Comparison of ENCODE assay signal across 9 mouse cellular contexts in the genomic region with DNA sequence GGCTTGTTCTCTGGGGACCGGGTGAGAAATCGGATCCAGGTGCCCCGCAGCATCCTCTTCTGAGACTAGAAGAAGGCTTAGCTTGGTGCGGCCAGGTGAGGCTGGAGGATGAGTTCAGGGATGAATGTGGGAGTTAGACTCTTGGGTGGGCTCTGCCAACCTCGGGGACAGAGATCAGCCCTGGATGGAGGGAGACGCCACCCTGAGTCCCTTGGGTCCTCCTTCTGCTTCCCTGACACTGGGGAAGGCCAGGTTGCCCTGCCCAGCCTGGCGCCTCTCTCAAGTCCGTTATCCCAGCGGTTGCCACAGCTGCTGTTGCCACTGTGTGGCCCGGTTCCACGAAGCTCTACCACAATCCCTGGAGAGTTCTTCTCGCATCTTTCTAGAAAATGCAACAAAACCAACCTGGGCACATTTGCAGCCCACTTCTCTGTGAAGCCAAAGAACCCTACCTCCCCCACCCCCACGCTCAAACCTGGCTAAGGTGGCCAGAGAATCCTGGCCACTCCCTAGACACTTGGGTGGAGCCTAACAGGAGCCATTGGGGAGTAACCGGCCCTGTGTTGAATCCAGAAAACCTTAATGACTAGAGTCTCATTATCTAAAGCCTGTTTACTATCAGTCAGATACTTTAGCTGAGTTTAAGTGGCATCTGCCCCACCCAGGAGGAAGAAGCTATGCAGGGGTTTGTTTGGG. TPM values are rescaled to one million over a fixed set of nuclear protein-coding genes. Genes with fewer than 3 reads are reported as not detected.
A peak's percentile ranks its signal among the peaks of the same experiment; 100 is the strongest.
DNase-seq lines count a peak whose midpoint lies in the region; ATAC-seq and TF ChIP-seq lines count a peak whose summit lies in the region.
"Had no signal": no experiment of that assay in that cellular context is flagged by ENCODE, and none has a peak within 500 bp of the region (broad histone marks: within the 10 kb centered on the region; RNA-seq: fewer than 3 reads in every experiment).

No protein-coding gene starts in this region.

- peak overlapping the region; percentile 35; the same call in 1 of the 2 replicates for H3K9ac ChIP-seq in kidney, embryonic 15.5 days
- peak overlapping the region; percentile 54 for H3K9ac ChIP-seq in embryonic facial prominence, embryonic 12.5 days
- H3K9ac ChIP-seq in hindbrain, postnatal 0 days (replicated peaks; ENCODE audit: low read length), result peak overlapping the region; percentile 74
- peak overlapping the region; percentile 70 for H3K9ac ChIP-seq in neural tube, embryonic 12.5 days

- H3K4me1 ChIP-seq in kidney, embryonic 15.5 days, result peaks cover 9% of the 10 kb centered on the region
- H3K4me1 ChIP-seq in embryonic facial prominence, embryonic 12.5 days, result peaks cover 3% of the 10 kb centered on the region; the same call in 1 of the 2 replicates
- 0 out of 2 replicates have a peak, but pooled peaks cover 4% of the 10 kb centered on the region for H3K4me1 ChIP-seq in hindbrain, postnatal 0 days (ENCODE audit: insufficient read depth, low read length)
- H3K4me1 ChIP-seq in neural tube, embryonic 12.5 days, result peaks cover 5% of the 10 kb centered on the region

- no peaks in the 10 kb centered on the region for H3K9me3 ChIP-seq in kidney, embryonic 15.5 days (replicated peaks)
- no peaks in the 10 kb centered on the region for H3K9me3 ChIP-seq in embryonic facial prominence, embryonic 12.5 days
- H3K9me3 ChIP-seq in hindbrain, postnatal 0 days (ENCODE audit: low read length), result no peaks in the 10 kb centered on the region
- H3K9me3 ChIP-seq in neural tube, embryonic 12.5 days, result no peaks in the 10 kb centered on the region

- H3K27ac ChIP-seq in kidney, embryonic 15.5 days, result no peak overlapping the region
- H3K27ac ChIP-seq in embryonic facial prominence, embryonic 12.5 days, result no peak overlapping the region
- H3K27ac ChIP-seq in hindbrain, postnatal 0 days, result no peak overlapping the region; the same call in 1 of the 2 replicates
- no peak overlapping the region for H3K27ac ChIP-seq in neural tube, embryonic 12.5 days

- ATAC-seq in kidney, embryonic 15.5 days (replicated peaks; ENCODE audit: low FRiP score), result peak; percentile 12; the same call in 1 of the 2 replicates
- ATAC-seq in embryonic facial prominence, embryonic 12.5 days (ENCODE audit: insufficient number of reproducible peaks, insufficient read depth, low FRiP score, low TSS enrichment), result no peak
- peak; percentile 58 for ATAC-seq in hindbrain, postnatal 0 days
- ATAC-seq in neural tube, embryonic 12.5 days (ENCODE audit: low FRiP score, low read depth), result peak; percentile 77

- H3K36me3 ChIP-seq in kidney, embryonic 15.5 days, result no peaks in the 10 kb centered on the region
- H3K36me3 ChIP-seq in embryonic facial prominence, embryonic 12.5 days, result no peaks in the 10 kb centered on the region
- H3K36me3 ChIP-seq in hindbrain, postnatal 0 days (ENCODE audit: insufficient read depth, low read length), result no peaks in the 10 kb centered on the region
- H3K36me3 ChIP-seq in neural tube, embryonic 12.5 days, result no peaks in the 10 kb centered on the region

- H3K4me2 ChIP-seq in kidney, embryonic 15.5 days, result peak overlapping the region; percentile 83
- H3K4me2 ChIP-seq in embryonic facial prominence, embryonic 12.5 days (replicated peaks), result peak overlapping the region; percentile 77
- H3K4me2 ChIP-seq in hindbrain, postnatal 0 days (ENCODE audit: low read depth, low read length), result peak overlapping the region; percentile 82
- H3K4me2 ChIP-seq in neural tube, embryonic 12.5 days (replicated peaks), result peak overlapping the region; percentile 89

- no peak for DNase-seq in kidney, postnatal 4 days
- peak; percentile 20 for DNase-seq in hindbrain, postnatal 0 days (ENCODE audit: low spot score)
- DNase-seq in cerebellum, adult 9-10 months, result no peak
- DNase-seq in adrenal gland, adult (ENCODE audit: inconsistent age in 2 of 2, low spot score in 1 of 2), result no peak
- DNase-seq in thymus, postnatal 10 days (ENCODE audit: low spot score in 2 of 2), result no peak

- H3K27me3 ChIP-seq in kidney, embryonic 15.5 days, result peaks cover 33% of the 10 kb centered on the region
- peaks cover 21% of the 10 kb centered on the region for H3K27me3 ChIP-seq in embryonic facial prominence, embryonic 12.5 days
- no peaks in the 10 kb centered on the region; the same call in 1 of the 2 replicates for H3K27me3 ChIP-seq in hindbrain, postnatal 0 days (ENCODE audit: insufficient read depth, low read length)
- peaks cover 5% of the 10 kb centered on the region; the same call in 1 of the 2 replicates for H3K27me3 ChIP-seq in neural tube, embryonic 12.5 days (replicated peaks)

- WGBS in kidney, embryonic 15.5 days, result 6% methylated on average over 14 of the region's 14 CpGs
- WGBS in embryonic facial prominence, embryonic 12.5 days, result 5% methylated on average over 14 of the region's 14 CpGs
- 3% methylated on average over 14 of the region's 14 CpGs for WGBS in hindbrain, postnatal 0 days
- WGBS in neural tube, embryonic 12.5 days, result 6% methylated on average over 14 of the region's 14 CpGs

- no peak for TF ChIP-seq CTCF in hindbrain, postnatal 0 days (IDR thresholded peaks at IDR 0.05; ENCODE audit: low read depth)

- peak overlapping the region; percentile 48 for H3K4me3 ChIP-seq in kidney, embryonic 15.5 days (replicated peaks)
- peak overlapping the region; percentile 51 for H3K4me3 ChIP-seq in embryonic facial prominence, embryonic 12.5 days
- peak overlapping the region; percentile 77 for H3K4me3 ChIP-seq in hindbrain, postnatal 0 days (ENCODE audit: low read length)
- H3K4me3 ChIP-seq in neural tube, embryonic 12.5 days, result peak overlapping the region; percentile 62

RNA-seq across cellular contexts. Expression of gene Clgn, which starts 0.5 kb away (rescaled TPM):
- polyA plus RNA-seq in kidney, embryonic 15.5 days (2015; fragmentation: Nextera tagmentation; extraction: Ambion mirVana), result 0.25 and 0.26 TPM in 2 replicates
- polyA plus RNA-seq in embryonic facial prominence, embryonic 12.5 days (2016; fragmentation: Nextera tagmentation; extraction: Ambion mirVana), result 3.5 and 4.2 TPM in 2 replicates
- 5.4 and 5.5 TPM in 2 replicates for total RNA-seq in hindbrain, postnatal 0 days (2014; rRNA removed)
- polyA plus RNA-seq in hindbrain, postnatal 0 days (2015; fragmentation: Nextera tagmentation; extraction: Ambion mirVana), result 13.1 and 13.3 TPM in 2 replicates
- polyA plus RNA-seq in neural tube, embryonic 12.5 days (2016; fragmentation: Nextera tagmentation; extraction: Ambion mirVana), result 7.0 and 8.0 TPM in 2 replicates
- total RNA-seq: neutrophil, adult 5-6 weeks had no signal

RNA-seq across cellular contexts. Expression of gene Mgat4d, which starts 41.9 kb away (rescaled TPM):
- not detected in 2 replicates for polyA plus RNA-seq in kidney, embryonic 15.5 days (2015; fragmentation: Nextera tagmentation; extraction: Ambion mirVana)
- not detected in 2 replicates for polyA plus RNA-seq in embryonic facial prominence, embryonic 12.5 days (2016; fragmentation: Nextera tagmentation; extraction: Ambion mirVana)
- total RNA-seq in hindbrain, postnatal 0 days (2014; rRNA removed), result not detected in 2 replicates
- polyA plus RNA-seq in hindbrain, postnatal 0 days (2015; fragmentation: Nextera tagmentation; extraction: Ambion mirVana), result not detected in 2 replicates
- not detected in 2 replicates for polyA plus RNA-seq in neural tube, embryonic 12.5 days (2016; fragmentation: Nextera tagmentation; extraction: Ambion mirVana)
- total RNA-seq: neutrophil, adult 5-6 weeks had no signal

RNA-seq across cellular contexts. Expression of gene Elmod2, which starts 57.9 kb away (rescaled TPM):
- 16.3 TPM in 2 replicates for polyA plus RNA-seq in kidney, embryonic 15.5 days (2015; fragmentation: Nextera tagmentation; extraction: Ambion mirVana)
- polyA plus RNA-seq in embryonic facial prominence, embryonic 12.5 days (2016; fragmentation: Nextera tagmentation; extraction: Ambion mirVana), result 25.3 and 26.5 TPM in 2 replicates
- 13.7 and 14.4 TPM in 2 replicates for total RNA-seq in hindbrain, postnatal 0 days (2014; rRNA removed)
- 10.6 and 12.0 TPM in 2 replicates for polyA plus RNA-seq in hindbrain, postnatal 0 days (2015; fragmentation: Nextera tagmentation; extraction: Ambion mirVana)
- 23.3 and 24.4 TPM in 2 replicates for polyA plus RNA-seq in neural tube, embryonic 12.5 days (2016; fragmentation: Nextera tagmentation; extraction: Ambion mirVana)
